Mouse (Mus musculus) yolk sac, embryonic 10.5 days (tissue): ENCODE results near the gene Ccr9.

ENCODE experiments used
- DNase-seq: peaks from one replicate; pipeline ENCODE4 v3.0.0-alpha.2; 2017; ENCODE audit warnings: low spot score

Gene Ccr9

GRCm38 (mm10) chr9:123802896-123803295, 124.7 kb downstream of the Ccr9 start:
- DNase-seq = no peak

GRCm38 (mm10) chr9:123805241-123805640, 127.0 kb downstream of the Ccr9 start:
- no peak for DNase-seq

GRCm38 (mm10) chr9:123806267-123806666, 128.0 kb downstream of the Ccr9 start, which contains the start of gene Cxcr6:
Cxcr6 (plus strand) TSS chr9:123806475.
- DNase-seq = no peak

- DNase-seq = no peak
These were observed 130.3 kb downstream of the Ccr9 start for GRCm38 (mm10) chr9:123808583-123808982.

- no peak for DNase-seq
These were observed 133.6 kb downstream of the Ccr9 start for GRCm38 (mm10) chr9:123811831-123812230.

- DNase-seq = no peak
These were observed 136.1 kb downstream of the Ccr9 start for GRCm38 (mm10) chr9:123814326-123814725.

GRCm38 (mm10) chr9:123814821-123815220, 136.6 kb downstream of the Ccr9 start:
- no peak for DNase-seq

GRCm38 (mm10) chr9:123815444-123815843, 137.2 kb downstream of the Ccr9 start:
- no peak for DNase-seq

- no peak for DNase-seq
These were observed 137.8 kb downstream of the Ccr9 start for GRCm38 (mm10) chr9:123815996-123816395.

- DNase-seq = no peak
These were observed 140.4 kb downstream of the Ccr9 start for GRCm38 (mm10) chr9:123818601-123819000.

- no peak for DNase-seq
These were observed 148.4 kb downstream of the Ccr9 start for GRCm38 (mm10) chr9:123826631-123827030.

- DNase-seq = no peak
These were observed 150.7 kb downstream of the Ccr9 start for GRCm38 (mm10) chr9:123828916-123829315.
